Mouse (Mus musculus) urinary bladder, postnatal 10 days (tissue): ENCODE measurements around the gene Abca6.

Experiments
- DNase-seq: peaks from one replicate; pipeline ENCODE4 v3.0.0; 2022; ENCODE audit warnings: low spot score

Abca6 gene

DNA sequence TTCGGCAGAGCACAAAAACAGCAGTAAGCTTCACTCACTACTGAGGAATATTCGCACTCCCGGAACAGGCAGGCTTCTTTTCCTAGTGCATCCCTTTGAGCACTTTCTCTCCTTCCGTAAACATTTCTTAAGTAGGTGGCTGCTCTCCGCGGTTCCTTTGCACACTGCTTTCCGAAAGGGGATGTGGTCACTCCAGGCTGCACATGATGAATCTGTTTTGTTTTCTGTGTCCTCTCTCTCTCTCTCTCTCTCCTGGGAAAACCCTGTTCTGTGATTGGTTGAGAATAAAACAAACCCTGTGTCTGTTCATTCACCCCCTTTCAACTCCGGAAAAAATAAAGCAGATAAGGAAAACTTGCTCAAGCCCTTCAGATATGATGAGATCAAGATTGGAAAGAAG lies at the start of gene Abca6:
Gene Abca6, minus strand, starts transcription at position 243 of the 400 bp plus-strand sequence.
- no peak for DNase-seq

DNA sequence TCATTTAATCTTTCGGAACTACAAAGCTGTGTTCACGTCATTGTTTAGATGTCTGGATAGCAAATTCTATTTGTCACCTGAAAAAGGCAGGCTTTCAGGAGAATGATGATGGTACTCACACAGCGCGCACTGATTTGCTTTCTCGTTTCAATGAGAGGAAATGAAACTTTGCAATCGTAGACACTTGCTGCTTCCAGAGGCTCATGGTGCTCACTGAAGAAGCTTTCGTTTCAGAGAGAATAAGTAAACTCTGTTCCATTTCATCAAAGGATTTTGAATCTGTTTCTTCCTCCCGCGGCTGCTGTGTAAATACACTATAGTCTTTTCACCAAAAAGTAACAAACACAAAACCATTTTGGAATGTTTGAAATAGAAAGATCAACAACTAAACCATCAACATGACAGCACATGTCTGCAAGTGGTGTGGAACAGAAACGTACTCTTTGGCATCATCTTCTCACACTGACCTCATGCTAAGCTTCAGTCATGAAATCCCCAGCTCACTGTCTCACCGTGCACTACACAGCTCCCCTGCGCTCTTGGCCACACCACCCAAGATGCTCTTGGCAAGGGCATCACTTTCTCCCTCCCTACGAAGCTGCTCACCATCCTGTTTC lies 46.4 kb upstream of the Abca6 start:
- no peak for DNase-seq

DNA sequence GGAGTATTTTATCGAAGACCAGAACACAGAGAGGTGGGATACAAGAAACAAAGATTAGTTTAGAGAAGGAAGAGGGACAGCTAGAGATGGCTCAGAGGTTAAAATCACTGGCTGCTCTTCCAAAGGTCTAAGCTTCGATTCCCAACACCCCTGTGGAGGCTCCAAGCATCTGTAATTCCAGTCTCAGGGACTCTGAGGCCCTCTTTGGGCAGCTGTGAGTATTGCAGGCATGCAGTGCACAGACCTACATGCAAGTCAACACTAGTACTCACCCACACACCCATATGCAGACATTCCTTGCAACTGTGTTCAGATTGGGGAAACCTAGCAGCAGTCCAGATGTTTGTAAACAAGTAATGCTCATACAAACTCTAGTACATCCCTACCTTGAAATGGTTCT lies 39.0 kb upstream of the Abca6 start:
- DNase-seq: no peak

DNA sequence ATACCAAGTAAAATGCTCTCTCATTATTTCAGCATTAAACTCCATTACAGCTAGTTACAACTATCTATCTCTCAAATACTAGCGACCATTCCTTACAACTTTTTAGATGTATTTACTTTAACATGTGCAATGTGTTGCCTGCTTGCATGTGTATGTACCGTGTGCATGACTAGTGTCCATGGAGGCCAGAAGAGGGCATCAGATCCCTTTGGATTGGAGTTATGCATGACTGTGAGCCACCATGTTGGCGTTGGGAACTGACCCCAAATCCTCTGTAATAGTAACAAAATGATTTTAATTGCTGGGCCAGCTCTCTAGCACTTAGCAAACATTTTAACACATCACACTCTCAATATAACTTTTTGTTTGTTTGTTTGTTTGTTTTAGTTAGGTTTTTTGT lies 36.8 kb upstream of the Abca6 start:
- DNase-seq: no peak

DNA sequence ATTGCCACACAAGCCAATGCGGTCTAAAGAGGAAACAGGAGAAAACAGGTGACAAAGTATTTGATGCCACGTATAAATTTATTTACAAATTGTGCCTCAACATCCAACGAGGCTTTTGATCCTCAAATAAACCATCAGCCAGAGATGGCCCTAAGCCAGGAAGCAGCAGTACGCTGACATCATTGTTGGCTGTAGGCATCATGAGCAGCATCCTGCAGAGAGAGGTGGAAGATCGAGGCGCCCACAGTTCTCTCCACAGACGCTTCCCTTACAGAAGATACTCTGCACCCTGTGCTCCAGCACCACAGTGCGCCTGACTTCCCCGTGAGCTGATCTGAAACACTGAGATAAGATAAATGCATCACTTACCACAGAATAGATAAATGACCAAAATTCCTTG lies 36.1 kb upstream of the Abca6 start:
- DNase-seq: no peak

DNA sequence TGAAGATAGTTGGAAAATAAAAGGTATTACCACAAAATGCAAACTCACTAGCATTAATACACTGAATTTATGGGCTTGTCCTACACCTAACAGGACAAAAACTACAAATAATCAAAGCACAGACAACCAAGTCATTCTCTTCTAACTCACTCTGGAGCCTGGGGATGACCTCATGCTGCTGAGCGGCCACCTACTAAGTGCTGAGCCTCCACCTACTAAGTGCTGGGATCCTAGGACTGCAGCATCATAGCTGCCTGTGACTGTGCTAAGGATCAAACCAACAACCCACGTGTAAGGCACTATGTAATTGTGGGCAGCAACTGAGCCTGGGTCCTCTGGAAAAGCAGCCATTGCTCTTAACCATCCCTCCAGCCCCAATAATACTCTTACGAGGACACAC lies 34.8 kb upstream of the Abca6 start:
- DNase-seq: no peak

DNA sequence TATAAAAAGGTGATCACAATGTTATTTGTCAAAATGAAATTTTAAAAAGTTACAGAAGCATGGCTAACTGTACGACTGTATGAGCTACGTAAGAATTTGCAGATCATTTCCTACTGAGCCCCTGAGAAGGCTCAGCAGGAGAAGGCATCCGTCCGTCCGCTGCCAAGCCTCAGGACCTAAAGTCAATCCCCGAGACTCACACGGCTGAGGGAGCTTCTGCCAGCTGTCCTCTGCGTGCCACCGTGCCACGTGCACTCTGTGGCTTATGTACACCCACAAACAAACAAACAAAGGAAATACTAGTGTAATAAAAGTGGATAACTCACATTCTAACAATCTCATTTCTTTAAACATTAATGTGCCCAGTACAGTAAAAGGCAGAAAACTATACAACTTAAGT lies 33.3 kb upstream of the Abca6 start:
- no peak for DNase-seq

DNA sequence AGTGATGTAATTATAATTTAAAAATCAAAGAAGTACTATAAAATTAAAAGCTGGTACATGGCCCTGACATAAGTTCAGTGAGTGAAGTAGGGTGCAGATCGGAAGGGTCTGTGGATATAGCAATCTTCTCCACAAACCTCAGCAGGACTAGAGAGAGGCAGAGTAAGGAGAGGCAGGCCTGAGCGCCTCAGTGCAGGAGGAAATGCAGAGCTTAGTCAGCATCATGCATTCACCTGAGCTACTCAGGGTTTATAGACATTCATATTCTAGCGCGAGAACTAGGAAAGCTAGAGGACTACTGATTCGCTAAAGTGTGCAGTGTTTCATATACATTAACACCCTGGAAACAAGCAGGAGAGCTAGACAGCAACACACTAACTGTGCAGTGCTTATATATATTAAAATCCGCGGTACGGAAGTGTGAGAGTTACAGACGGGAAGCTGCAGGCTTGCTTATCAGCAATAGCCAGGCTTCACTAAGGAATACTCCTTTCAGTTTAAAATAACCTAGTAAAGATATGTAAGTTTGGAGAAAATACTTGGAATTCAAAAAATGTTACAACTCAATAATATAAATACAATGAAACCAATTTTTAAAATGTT lies 32.7 kb upstream of the Abca6 start:
- DNase-seq: no peak

DNA sequence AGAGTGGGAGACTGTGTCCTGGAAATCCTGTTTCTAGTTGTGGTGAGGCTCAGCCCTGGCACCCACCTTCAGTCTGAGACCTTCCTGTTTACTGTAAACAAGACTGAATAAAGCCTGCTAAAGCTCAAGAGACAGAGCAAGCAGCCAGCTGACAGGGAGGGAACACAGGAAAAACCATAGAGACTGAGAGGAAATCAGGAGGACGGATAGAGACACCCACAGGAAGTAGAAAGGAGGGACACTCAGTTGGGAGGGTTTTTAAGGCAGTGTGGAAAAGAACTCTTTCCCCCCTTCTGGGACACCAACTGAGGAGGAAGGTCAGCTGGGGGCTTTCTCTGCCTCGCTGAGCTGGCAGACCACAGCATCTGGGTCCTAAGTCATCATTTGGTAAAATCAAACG lies 23.2 kb upstream of the Abca6 start:
- no peak for DNase-seq

DNA sequence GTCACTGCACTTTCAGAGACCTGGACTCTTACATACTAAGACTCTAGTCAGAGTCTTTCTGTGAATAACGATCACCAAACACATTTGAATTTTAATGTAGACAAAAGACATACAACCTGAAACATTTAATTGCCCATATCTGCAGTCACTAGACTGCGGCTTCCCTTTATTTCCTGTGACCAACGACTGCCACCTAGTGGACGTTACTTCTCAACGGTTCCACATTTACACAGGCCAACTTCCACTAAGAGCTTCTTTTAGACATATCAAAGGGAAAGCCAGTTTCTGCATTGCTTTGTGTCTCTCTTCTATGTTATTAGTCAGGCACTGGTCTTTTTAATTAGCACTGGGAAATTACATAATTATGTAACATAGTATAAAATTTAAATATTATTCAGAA lies 20.2 kb upstream of the Abca6 start:
- DNase-seq: no peak

DNA sequence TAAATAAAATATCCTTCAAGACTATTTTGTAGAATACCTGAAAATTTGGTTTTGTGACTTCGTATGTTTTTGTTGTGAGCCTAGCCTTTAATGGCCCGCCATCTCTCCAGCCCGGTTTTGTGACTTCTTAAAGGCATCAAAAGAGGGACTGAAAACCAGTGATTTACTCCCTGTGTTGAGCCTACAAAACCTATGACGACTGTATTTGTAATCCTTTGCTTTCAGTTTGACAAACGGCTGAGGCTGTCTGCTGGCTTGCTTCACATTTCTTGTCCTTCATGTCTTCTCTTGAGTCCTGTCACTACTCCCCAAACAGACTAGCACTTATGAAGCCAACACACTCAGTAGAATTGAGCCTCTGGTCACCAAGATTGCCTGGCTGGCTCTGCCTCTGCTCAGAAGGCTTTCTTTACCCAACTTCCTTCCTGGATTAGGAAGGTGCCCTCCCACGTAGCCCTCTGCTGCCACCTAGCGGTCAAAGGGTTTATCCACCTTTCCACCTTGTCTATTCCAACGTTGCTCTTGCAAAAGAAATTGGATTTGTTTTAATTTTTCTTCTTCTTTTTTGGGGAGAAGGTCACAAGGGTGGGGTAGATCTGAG lies 16.8 kb upstream of the Abca6 start:
- DNase-seq: peak; percentile 74

DNA sequence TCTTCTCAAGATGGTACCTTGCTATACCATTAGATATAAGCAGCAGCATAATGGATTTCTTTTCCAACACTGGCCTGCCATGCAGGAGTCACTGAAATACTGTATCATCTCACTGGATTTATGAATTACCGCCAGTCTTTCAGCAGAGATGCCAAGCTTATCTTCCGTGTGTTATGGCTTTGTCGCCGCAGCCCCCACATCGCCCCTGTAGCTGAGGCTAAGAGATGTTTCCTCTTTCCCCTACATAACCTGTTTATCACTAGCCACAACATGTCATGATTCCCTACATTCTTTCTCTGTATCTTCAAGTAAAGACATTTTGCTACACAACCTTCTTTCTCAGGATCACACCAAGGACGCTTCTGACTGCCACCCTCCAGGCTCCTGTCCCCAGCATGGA lies 15.7 kb upstream of the Abca6 start:
- no peak for DNase-seq

DNA sequence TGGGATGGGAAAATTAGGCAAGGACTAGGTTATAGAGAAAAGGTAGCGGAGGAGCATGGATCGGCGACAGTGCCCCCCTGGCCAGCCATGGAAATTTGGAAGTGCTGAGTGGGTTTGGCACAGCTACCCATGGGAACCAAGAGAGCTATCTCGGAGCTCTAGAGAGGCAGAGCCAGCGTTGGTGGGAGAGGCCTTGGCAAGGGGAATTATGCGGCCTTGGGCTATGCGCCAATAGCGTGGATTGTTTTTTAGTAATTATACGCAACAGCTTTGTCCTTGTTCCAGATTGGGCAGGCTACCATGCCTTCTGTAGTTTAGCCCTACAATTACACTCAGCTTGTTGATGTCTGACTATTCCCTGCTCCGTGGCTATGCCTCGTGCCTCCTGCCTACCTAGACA lies 15.2 kb upstream of the Abca6 start:
- DNase-seq: no peak

DNA sequence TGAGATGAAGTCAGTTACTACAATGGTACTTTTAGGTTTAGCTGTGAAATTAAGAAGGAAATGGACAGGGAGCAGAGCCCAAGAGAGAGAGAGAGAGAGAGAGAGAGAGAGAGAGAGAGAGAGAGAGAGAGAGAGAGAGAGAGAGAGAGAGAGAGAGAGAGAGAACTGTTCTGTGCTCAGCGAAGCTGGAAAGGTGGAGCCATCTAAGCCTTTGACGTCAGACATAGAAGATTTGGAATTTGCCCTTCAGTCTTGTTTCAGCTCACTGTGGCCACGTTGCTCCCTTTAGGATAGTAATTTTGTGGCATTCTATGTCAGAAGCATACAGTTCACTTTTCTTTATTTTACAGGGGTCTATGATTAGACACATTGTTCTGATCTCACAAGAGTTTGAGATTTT lies 10.3 kb upstream of the Abca6 start:
- no peak for DNase-seq

DNA sequence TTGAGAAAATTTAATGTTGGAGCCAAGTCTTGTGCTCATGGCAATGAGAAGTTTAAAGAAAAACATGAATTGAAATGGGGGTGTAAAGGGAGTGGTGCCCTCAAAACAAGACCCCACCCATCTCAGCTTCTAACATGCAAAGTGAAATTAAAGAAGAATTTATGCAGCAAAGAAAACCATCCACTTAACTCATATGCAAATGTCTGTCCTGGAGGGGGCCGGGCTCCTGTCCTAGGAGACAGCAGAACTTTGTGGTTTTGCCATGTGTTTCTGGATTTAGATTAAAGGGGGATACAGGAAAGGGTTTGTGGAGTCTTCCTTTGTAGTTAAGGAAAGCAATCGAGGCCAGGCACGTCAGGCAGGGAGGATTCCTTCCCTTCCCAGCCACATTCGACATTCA lies 6.3 kb upstream of the Abca6 start:
- DNase-seq: no peak

DNA sequence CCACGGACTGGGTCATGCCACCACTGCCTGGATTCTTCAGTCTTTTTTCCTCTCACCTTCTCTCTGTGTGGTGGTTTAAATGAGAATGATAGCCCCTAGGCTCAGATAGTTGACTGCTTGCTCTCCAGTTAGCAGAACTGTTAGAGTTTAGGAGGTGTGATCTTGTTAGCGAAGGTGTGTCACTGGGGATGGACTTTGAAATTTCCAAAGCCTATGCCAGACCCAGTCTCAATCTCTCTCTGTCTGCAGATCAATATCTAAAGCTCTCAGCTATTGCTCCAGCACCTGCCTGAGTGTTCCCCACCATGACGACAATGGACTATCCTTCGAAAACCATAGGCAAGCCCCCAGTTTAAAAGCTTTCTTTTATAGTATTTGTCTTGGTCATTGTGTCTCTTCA lies 5.5 kb upstream of the Abca6 start:
- DNase-seq: no peak

DNA sequence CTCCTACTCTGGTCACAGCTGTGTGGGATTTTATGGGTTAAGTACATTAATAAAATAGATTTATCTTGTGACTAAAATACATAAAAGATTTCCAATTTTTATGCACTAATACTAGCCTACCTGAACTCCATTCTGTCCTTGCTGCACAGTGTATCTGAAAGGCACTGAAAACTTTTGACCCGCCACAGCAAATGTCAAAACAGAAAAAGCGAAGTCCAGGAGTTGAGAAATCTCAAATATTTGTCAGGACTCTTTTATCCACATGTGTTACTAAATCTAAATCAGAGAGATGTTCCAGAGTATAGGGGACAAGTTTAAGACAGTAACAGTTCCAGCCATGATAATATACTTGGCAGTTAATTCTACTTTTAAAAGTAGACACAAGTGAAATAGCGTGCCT lies 680 bp upstream of the Abca6 start:
- DNase-seq: no peak

DNA sequence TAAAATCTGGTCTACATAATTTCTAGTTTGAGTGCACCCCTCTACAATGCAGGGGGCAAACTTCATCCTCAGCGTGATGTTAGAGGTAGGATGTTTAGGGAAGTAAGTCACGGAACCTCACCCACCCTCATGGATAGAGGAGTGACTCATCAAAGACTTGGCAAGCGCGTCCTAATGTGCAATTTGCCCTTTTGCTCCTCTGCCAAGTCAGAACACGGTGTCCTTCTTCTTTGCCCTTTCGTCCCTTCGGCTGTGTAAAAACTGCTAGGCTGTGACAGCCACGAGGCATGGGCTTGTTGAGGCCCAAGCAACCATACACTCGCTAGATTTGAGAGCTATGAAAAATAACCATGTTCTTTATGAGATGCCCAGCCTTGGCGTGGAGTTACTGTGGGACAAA lies 6.8 kb downstream of the Abca6 start:
- no peak for DNase-seq

DNA sequence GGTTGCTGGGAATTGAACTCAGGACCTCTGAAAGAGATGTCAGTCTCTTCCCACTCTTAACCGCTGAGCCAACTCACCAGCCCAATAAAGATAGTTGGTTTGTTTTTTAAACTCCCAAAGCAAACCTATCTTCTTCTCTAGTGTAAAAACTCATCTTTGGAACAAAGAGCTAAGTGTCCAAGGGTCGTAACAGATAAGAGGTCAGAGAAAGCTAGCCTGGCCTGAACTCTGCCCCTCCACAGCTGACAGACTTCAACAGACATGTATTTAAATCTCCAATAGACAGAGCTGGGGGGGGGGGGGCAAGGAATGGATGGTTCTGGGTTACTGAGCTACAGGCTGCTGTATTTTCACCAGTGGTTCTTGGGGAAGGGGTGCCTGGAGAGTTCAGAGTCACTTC lies 14.1 kb downstream of the Abca6 start:
- DNase-seq: no peak

DNA sequence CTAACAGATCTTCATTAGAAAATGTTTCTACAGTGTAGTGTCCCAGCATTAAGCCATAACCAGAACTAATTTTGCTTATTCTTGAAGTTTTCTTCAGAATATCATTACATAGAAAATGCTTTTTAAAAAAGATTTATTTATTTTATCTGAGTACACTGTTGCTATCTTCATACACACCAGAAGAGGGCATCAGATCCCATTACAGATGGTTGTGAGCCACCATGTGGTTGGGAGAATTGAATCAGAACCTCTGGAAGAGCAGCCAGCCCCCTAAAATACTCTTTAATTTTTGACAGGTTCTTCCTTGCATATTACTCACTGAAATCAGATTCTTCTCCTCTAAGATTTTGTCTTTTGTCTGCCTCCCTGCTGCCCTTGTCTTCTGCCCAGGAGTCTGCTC lies 18.6 kb downstream of the Abca6 start:
- DNase-seq: no peak

DNA sequence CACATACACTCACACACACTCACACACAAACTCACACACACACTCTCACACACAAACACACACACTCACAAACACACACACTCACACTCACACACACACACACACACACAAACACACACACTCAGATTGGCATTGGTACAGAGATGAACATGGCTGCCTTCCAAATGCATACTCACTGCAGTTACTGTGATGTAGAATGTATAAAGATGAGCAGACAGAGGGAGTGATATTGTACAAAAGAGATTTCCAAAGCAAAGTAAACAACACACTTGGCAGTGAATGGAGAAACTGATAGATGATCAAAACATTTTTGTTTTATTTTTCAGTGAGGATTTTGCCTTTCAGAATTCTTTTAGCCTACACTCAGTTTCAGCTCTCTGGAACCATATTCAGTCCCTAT lies 34.5 kb downstream of the Abca6 start:
- no peak for DNase-seq

DNA sequence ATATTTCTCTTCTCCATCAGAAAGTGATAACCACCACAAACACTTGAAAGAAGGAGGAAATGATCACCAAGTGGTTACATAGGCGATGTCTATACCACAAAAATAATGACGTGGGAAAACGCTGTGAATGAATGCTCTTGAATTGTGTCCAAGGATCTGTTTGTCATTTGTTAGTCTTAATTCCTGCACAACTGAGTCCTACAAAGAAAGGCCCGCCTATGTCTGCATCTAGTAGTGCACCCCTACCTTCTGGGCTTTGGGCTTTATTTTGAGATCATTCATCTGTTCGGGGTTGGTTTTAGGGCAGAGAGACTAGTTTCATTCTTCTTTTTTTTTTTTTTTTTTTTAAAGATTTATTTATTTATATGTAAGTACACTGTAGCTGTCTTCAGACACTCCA lies 47.6 kb downstream of the Abca6 start:
- DNase-seq: no peak

DNA sequence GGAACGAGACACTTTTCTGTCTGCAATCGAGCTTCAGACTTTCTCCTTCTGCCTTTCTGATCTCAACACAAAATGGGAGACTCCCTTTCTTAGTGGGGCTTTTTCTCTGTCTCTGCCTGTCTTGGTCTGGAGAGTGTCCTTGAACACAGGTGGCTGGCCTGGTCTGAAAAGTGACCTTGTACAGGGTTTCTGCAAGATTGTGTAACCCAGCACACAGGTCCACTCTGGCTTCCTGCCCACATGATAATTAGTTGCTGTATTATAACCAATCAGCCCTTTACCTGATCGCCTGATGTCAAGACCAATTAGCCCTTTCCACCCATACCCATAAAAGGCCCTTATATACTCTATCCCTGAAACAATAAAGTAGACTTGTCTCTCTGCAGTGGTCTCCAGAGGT lies 52.7 kb downstream of the Abca6 start:
- no peak for DNase-seq
